Comparison of ENCODE assay signal across 7 mouse cellular contexts in genomic region chr9:5472012-5472411, GRCm38 (mm10).
"Had no signal": no experiment of that assay in that cellular context is flagged by ENCODE, and none has a peak within 500 bp of the region (broad histone marks: within the 10 kb centered on the region; RNA-seq: fewer than 3 reads in every experiment).

No protein-coding gene starts in this region.

- DNase-seq: kidney, adult 2 months; kidney, postnatal 14 days; lung, embryonic 14.5 days; lung, postnatal 10 days; lung, postnatal 4 days; midbrain, embryonic 14.5 days; thymus, postnatal 4 days had no signal
